Mouse (Mus musculus): ENCODE measurements around the gene Gm6583.

The Gm6583 gene

DNA sequence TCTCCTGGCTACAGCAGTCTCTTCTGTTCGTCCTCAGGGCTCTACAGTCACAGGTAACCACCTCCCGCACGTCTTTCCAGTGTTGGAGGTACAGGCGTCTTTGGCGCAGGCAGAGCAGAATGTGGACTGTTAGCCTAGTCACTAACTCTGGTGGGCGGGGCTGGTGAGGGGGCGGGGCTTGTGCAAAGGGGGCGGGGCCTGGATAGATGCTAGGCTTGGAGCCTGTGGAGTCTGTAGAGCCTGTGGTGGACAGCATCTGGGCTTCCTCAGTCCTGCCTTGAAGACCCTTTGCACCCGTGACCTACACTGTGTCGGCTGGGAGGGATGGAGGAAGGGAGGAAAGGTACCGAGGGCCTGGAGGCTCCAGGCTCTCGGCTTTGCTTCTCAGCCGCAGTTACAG is at the start of gene Gm6583:
Gene Gm6583, minus strand, starts transcription at position 124 of the 400 bp plus-strand sequence.
- DNase-seq (ENCODE audit: low spot score in 2 of 2) = no peak

DNA sequence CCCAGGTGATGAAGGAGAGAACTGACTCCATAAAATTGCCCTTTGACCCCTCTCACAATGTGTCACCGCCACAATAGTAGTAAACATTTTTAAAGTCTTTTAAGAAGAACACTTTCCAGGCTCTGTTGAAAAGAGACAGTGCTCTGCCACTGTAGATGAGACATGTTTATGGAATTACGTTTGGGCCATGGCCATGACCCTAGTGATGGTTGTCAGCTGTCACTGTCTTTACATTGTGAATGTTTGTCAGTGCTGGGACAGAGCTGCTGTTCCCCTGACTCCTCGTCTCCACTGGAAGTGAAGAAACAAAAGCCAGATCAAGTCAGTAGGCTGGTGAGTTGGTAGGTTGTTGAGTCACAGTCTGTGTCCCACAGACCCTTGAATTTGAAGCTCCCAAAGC is 46.6 kb upstream of the Gm6583 start:
- peak in 1 of 2 experiments; percentile 15 for DNase-seq (ENCODE audit: low spot score in 2 of 2)

DNA sequence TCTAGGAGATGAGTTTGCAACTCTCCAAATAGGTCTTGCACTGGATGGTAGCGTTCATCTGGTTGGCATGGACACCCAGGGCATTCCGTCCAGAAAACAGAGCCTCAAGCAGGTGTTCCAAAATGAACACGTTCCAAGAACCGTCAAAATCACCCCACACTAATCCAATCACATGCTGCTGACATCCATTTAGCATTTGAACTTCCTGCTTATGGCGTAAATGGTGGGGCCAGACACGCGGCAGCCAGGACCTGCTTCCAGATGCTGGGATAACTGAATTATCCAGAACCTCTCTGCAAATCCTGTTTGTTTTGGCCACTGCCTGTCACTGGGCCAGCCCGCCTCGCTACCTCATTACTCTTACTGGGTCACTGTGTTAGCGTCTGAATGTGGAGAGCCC is 43.5 kb upstream of the Gm6583 start:
- peak in 1 of 2 experiments; percentile 28 for DNase-seq (ENCODE audit: low spot score in 2 of 2)

DNA sequence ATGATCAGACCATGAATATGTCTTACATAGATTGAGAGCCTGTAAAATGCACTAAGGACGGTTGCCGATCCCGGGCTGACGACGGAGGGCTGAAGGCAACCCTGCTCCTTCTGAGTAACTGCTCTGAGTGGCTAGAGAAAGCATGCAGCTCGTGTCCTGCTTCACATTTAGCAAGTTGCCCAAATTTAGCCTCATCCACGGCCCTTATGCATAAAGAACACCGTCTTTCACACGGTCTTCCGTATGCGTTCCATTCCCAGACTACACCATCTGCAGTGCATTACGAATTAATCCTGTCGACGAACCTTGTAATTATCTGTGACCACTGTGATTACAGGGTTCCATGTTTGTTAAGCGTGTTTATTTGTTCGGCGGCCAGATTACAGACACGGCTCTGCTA is 40.2 kb upstream of the Gm6583 start:
- peak; percentile 49 to 69 for DNase-seq (ENCODE audit: low spot score in 2 of 2)

DNA sequence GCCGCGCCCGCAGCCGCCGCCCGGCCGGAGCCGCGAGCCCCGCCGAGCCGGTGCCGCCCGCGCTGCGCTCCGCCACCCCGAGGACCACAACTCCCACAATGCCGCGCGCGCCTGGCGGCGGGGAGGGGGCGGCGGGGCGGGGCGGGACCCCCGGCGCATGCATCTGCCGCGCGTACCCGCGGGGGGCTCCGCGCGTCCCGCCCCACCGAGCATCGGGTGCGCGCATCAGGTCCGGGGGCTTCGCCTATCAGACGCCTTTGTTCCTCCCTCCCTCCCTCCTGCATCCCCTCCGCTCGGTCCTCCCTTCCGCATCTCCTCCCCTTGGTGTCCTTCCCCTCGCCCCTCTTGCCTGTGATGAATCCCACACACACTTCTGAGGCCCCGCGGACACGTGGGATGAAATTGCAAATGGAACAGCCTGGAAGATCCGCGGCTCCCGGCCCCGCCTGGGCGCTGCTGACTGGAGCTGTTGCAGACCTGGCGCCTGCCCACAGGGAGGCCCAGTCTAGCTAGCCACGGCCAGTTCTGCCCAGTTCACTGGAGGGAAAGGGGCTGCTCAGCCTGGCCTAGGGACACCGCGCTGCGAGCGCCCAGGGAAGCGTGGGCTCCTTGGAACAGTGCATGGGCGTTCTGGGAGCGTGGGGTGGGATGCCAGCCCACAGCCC is 39.1 kb upstream of the Gm6583 start, which contains the start of gene Asphd2:
Gene Asphd2, minus strand, starts transcription at position 88 of the 665 bp plus-strand sequence.
- peak; percentile 91 to 94 for DNase-seq (ENCODE audit: low spot score in 2 of 2)

DNA sequence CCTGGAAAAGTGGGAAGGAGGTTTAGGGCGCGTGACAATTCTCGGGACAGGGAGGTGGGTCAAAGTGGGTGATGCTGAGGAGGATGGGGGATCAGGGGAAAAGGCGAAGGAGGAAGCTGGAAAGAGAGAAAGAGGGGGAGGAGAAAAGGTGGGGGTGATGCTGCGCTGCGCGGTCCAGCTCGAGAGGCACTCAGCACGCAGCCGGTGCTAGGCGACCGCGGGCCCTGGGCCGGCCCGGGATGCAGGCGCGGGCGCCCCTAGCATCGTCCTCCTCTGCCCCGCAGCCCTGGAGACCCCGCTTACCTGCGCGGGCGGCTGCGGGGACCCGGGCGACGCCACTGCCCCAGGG is 38.6 kb upstream of the Gm6583 start:
- DNase-seq (ENCODE audit: low spot score in 2 of 2) = peak in 1 of 2 experiments; percentile 52

DNA sequence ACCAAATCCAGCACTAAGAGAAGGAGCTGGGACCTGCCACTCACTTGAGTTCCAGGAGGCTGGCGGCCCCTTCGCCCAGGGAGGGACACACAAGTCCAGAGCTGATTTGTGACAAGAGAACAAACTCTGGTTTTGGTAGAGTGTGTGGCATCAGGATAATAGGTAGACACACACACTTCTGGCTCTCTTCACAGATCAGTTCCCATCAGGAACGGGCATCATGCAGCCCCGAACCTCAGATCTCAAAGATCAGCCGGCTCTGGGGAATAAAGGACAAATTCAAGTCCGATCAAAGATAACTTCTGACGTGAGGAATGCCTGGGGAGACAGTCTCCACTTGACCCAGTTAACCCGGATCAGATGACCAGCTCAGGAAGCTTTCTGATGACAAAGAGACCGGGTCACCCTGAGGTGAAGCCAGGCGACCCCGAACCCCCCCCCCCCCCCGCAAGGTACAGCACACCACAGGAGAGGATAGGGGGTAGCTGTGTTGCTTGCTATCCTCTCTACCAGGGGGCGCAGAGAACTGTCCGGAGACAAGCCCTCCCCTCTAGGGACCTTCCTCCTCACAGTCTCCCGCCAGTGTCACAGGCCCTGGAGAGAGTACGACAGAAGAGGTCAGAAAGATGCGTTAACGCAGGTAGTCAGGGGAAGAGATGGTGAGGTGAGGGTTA is 38.0 kb upstream of the Gm6583 start:
- DNase-seq (ENCODE audit: low spot score in 2 of 2) = no peak

DNA sequence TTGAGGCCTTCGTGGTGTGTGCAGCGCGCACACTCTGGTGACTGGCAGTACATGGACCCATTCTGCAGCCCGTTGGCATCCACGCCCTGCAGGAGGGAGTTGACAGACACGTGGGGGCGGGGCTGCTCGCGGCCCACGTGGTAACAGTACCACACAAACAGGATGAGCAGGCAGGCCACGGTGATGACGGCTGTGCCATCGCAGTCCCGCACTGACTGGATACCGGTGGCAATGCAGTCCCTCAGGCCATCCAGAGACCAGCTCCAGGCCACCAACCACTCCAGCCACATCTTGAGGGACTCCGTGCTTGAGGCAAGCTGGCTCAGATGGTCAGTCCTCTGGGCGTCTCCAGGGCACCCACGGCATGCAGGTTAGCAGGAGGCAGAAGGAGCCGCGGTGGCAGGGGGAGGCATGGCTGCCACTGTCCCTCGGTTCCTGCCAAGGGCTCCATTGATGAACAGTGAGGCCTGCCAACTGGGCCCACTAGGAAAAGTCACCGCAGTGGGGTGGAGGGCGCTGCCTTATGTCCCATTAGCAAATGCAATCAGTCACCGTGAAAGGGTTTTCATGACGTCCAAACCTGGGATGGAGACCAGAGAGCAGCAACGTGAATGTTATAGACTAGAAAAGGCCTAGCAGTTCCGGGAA is 36.0 kb upstream of the Gm6583 start:
- peak in 1 of 2 experiments; percentile 30 for DNase-seq (ENCODE audit: low spot score in 2 of 2)

DNA sequence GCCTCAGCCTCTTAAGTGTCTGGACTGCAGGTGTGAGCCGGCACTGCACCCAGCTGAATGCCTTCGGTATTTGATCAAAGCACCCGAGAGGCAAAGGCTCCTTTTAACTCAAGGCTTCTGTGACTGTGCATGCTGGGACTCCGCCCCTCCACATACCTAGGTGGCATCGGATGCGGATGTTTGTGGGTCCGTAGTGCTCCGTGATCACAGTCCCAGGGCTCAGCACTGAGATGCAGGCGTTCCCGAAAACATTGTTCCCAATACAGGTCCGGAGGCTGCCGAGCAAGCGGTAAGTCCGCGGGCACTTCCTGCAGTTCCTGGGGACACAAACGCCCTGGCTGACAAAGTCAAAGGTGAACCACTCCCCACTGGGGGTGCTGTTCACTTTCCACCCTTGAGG is 35.2 kb upstream of the Gm6583 start:
- DNase-seq (ENCODE audit: low spot score in 2 of 2) = peak in 1 of 2 experiments; percentile 26

DNA sequence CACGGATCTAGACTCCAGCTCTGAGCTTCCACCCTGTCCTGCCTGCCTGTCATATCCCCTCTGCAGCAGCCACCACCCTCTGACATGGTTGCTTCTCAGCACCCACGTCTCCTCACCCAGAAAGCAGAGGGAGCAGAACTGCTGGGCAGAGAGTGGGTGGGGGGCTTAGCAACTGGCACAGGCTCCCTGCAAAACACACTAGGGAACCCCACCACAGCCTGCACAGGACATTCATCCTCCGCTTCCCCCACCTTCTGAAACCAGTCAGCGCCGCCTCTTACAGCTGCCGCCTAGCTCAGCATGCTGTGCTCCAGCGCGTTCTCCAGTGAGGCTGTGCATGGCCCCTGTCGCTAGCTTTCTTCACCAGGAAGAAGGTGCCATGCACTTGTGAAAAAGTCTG is 33.5 kb upstream of the Gm6583 start:
- DNase-seq (ENCODE audit: low spot score in 2 of 2) = peak in 1 of 2 experiments; percentile 64

DNA sequence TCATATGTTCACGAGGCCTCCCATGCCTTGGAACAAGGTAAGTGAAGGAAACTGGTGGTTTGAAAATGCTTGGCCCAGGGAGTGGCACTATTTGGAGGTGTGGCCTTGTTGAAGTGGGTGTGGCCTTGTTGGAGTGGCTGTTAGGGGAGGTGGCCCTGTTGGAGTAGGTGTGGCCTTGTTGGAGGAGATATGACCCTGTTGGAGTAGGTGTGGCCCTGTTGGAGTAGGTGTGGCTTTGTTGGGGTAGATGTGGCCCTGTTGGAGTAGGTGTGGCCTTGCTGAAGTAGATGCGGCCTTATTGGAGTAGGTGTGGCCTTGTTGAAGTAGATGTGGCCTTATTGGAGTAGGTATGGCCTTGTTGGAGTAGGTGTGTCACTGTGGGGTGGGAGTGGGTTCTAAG is 30.1 kb upstream of the Gm6583 start:
- no peak for DNase-seq (ENCODE audit: low spot score in 2 of 2)

DNA sequence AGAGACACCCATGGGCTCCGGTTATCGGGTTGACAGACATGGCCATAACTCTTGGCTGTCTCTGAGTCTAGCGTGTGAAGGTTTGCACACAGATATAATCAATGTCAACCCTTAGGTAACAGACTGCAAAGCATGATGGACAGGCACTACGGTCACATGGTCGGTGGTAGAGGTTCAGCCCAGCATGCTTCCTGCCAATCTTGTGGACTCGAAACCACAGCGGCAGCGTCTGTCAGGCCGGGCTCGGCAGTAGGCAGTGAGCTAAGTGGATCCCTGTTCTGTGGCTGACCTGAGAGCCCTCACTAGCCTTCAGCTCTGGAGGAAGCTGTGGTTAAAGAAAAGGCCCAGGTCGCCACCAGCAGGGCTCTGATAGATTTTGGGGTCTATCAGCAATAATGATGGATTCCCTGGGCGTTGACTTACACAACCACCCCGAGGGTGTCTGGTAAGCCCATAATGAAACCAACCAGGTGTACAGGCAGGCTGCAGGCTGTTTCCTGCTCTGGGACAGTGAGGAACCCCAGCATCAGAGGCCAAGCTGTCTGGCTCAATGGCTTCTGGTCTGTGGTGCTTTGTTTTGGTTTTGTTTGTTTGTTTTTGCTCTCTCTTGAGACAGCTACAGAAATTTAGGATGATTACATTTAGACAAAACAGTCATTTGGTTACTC is 29.1 kb upstream of the Gm6583 start:
- DNase-seq (ENCODE audit: low spot score in 2 of 2) = no peak

DNA sequence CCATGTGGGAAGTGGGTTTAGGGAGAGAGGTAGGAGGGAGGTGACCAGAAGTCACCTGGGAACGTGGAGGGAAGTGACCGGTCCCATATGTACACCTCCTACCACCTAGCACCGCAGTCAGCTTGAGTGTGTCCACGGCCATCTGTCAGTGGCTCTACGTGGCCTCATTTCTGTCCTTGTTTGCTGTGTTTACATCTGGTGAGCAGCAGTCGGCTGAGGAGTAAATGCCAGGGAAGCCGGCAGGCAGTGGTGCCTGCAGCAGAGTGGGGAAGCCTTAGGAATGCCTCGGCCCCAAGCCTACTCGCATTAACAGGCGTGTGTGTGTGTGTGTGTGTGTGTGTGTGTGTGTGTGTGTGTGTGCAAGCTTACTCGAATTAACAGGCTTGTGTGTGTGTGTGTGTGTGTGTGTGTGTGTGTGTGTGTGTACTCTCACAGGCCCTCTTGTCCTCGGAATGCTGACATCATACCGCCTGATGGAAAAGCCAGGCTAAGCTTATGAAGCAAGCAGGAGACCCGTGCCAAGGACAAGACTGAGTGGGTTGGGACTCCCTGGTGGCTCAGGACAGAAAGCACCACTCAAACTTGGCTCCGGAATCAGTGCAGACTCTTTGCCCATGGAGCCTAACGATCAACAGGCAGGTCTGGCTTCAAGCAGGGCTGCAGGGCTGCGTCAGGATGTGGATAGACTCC is 27.0 kb upstream of the Gm6583 start:
- DNase-seq (ENCODE audit: low spot score in 2 of 2) = peak; percentile 69 to 80

DNA sequence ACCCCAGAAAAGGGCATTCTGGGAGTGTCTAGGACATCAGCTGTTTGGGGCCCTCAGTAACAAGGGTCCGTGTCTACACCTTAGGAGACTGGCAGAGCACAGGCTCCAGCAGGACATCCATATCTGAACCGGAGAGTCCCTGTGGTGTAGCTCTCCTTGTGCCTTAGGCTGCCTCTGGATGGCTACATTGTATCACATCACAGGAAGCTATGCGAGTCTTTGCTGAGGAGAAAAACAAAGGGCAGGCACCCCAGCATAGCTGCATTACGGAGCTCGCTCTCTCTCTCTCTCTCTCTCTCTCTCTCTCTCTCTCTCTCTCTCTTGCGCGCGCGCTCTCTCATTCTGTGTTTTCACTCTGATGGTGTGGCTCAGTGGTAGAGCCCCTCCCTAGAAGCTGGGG is 26.2 kb upstream of the Gm6583 start:
- no peak for DNase-seq (ENCODE audit: low spot score in 2 of 2)

DNA sequence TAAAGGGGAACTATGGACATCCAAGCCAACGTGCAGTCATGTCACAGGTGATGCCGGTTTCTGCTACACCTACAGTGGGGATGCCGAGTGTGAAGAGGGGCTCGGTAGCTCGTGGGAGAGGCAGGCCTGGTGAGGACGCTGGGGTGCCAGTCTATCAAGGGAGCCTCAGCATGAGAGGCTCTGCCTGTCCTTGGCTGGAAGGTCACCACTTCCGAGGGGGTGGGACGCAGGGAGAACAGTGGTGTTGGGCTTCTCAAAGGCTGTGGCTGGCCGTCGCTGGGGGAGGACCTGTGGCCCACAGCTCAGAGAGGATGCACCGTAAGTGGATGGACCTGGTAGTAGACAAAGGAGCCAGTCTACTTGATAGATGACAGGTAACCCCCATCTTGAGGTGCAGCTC is 25.3 kb upstream of the Gm6583 start:
- no peak for DNase-seq (ENCODE audit: low spot score in 2 of 2)

DNA sequence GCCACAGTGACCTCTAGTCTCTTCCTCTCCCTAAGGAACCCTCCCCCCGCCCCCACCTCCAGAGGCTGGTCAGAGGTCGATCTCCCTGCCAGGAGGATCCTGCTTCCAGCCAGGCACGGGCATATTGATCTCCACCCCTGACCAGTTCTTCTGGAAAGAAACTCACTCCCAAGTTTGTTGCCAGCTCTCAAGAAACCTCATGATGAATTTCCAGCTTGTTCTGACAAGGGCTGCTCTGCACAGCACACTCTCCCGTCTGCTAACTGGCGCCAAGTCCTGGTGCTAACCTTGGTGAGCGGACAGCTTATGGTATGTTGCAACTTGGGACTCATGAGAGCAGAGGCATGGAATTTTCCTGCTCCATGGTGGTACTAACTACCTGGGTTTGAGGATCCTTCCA is 22.9 kb upstream of the Gm6583 start:
- no peak for DNase-seq (ENCODE audit: low spot score in 2 of 2)

DNA sequence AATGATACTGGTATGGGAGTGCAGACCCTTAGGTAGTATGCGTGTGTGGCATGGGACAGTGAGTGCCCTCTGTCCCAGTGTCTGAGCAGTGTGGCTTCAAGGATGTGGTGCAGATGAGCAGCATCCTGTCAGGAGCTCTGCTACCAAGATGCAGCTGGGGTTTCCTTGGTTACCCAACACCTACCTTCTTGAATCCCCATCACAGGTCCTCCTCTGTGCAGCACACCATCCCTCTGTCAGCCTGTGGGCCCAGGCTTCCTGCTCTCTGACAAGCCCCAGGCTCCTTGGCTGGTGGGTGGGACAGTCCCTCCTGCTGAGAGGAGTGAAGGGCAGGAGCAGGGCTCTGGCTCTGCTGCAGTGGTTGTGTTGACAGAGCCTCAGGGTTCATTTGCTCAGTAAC is 21.5 kb upstream of the Gm6583 start:
- no peak for DNase-seq (ENCODE audit: low spot score in 2 of 2)

DNA sequence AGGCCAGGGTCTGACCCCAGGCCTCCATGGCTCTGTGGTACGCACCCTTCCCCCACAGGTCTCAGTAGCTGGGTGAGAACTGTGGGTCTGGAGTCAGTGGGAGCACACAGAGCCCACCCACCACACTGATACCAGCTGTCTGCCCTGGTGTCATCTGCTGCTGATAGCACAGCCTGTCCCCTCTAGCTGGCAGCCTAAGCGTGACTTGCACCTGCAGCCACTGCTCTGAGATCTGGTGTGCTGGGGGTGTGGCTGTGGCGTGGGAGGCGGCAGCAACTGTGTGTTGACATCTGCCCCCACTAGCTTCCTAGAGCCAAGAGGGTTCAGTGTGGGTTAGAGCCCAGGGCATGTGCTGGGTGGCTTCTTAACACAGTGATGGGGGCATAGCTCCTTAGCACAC is 20.3 kb upstream of the Gm6583 start:
- no peak for DNase-seq (ENCODE audit: low spot score in 2 of 2)

DNA sequence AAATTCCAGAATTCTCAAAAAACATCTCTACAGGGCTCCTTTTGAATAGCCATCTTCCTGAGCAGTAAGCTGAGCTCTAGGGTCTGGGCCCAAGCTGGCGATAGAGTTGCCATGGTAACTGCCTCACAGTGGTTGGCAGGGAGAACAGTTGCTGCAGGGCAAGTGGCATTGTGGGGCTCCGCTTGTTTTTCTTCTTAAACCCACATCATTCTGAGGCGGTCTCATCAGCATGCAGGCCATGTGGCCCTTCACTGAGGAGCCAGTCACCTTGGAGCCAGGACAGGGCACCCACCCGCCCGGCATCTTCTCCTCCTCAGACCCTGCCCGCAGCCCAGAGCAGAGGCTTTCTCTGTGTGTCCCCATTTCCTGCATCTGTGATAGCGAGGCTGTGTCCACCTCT is 16.1 kb upstream of the Gm6583 start:
- peak; percentile 87 to 94 for DNase-seq (ENCODE audit: low spot score in 2 of 2)

DNA sequence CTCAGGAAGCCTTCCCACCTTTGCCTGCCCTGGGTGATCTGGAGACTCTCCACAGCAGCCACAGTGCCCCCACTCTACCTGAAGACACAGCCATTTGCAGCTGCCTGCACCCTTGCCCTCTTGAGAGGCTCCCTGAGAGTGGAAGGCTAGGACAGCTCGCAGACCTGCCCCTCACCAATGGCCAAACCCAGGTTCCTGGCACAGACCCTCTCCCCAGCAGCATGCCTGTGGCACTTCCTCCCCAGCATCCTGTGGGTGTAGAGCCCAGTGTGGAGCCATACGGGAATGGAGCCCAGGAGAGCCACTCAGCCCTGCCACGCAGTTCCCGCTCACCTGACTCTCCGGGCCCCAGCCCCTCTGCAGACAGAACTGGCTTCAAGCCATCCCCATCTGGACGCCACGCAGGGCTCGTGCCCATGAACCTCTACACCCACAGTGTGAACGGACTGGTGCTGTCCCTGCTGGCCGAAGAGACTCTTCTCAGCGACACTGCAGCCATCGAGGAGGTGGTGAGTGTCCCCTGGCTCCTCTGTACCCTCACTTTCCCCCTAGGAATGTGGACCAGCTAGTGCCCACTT is 14.5 kb upstream of the Gm6583 start:
- no peak for DNase-seq (ENCODE audit: low spot score in 2 of 2)

DNA sequence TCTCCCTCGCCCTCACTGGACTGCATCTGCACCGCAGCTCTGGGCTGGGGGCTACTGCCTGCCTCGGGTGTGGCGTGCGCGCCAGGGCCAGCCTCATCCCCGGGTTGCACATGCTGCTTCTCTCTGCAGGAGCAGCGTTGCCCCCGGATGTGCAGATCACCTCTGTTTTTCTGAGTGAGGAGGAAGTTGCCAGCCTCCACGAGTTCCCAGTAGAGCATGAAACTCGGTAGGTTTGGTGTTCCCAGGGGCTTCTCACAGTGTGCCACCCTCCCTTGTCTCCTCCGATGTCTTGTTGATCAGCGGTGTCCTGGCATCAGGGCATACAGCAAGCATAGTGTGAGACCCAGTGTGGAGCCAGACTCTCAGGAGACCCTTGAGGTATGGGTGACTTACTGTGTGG is 13.5 kb upstream of the Gm6583 start:
- DNase-seq (ENCODE audit: low spot score in 2 of 2) = no peak

DNA sequence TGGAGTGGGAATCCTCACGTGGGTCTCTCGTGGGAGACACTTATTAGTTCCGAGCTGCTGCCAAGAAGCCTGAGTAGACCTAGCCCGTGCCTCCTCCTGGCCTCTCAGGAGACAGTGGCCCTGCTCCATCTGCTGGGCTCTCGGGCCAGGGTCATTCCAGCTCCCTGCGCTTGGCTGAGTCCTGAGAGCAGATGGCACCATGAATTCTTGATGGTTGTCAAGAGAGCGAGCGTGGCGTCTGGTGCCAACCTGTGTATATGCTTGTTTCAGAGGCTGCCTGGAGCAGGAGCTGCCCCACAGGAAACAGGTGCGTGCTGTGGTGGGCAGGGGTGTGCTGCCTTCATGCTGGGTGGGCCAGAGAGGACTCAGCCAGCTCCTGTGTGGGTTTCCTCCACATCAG is 12.8 kb upstream of the Gm6583 start:
- no peak for DNase-seq (ENCODE audit: low spot score in 2 of 2)

Measured in right cerebral cortex, postnatal 10 days (tissue).